Mouse (Mus musculus): ENCODE measurements around the gene Cyp4f39. TPM values are rescaled to one million over a fixed set of nuclear protein-coding genes. Genes with fewer than 3 reads are reported as not detected.

The Cyp4f39 gene
- polyA plus RNA-seq, 1 experiment from 2014 or later: 57.9 TPM

- Histone ChIP-seq H3K27ac (replicated peaks) (no peak overlapping the region), H3K4me2 (replicated peaks; ENCODE audit: low read depth) (no peak overlapping the region), H3K9me3 (ENCODE audit: control insufficient read depth, low read length) (no peaks in the 10 kb centered on the region), H3K4me3 (ENCODE audit: low read depth, low read length) (no peak overlapping the region), H3K4me1 (replicated peaks; ENCODE audit: control insufficient read depth, insufficient read depth) (no peaks in the 10 kb centered on the region), H3K9ac (ENCODE audit: low read length) (no peak overlapping the region), H3K27me3 (ENCODE audit: control insufficient read depth, insufficient read depth, low read length) (no peaks in the 10 kb centered on the region), H3K36me3 (ENCODE audit: control insufficient read depth, insufficient read depth, low read length) (no peaks in the 10 kb centered on the region)
- 17% methylated on average over 2 of the region's 2 CpGs for WGBS
- TF ChIP-seq EP300 (optimal IDR thresholded peaks at IDR 0.05): no peak
- TF ChIP-seq CTCF (IDR thresholded peaks at IDR 0.05; ENCODE audit: low read depth): no peak
- no peak for DNase-seq (ENCODE audit: low spot score)
- no peak for ATAC-seq (ENCODE audit: low FRiP score, low TSS enrichment)
Measured at GRCm38 (mm10) chr17:32419989-32420388, 32.5 kb upstream of the Cyp4f39 start.

- Histone ChIP-seq H3K4me2 (replicated peaks; ENCODE audit: low read depth) (no peak overlapping the region), H3K9me3 (ENCODE audit: control insufficient read depth, low read length) (no peaks in the 10 kb centered on the region), H3K36me3 (ENCODE audit: control insufficient read depth, insufficient read depth, low read length) (no peaks in the 10 kb centered on the region), H3K27ac (replicated peaks) (no peak overlapping the region), H3K4me3 (ENCODE audit: low read depth, low read length) (no peak overlapping the region), H3K27me3 (ENCODE audit: control insufficient read depth, insufficient read depth, low read length) (no peaks in the 10 kb centered on the region), H3K9ac (ENCODE audit: low read length) (no peak overlapping the region), H3K4me1 (replicated peaks; ENCODE audit: control insufficient read depth, insufficient read depth) (no peaks in the 10 kb centered on the region)
- ATAC-seq (ENCODE audit: low FRiP score, low TSS enrichment) (no peak), DNase-seq (ENCODE audit: low spot score) (no peak)
- TF ChIP-seq EP300 (optimal IDR thresholded peaks at IDR 0.05): no peak
- TF ChIP-seq CTCF (IDR thresholded peaks at IDR 0.05; ENCODE audit: low read depth): no peak
- WGBS: 79% methylated on average over 8 of the region's 8 CpGs
Measured at GRCm38 (mm10) chr17:32420781-32421180, 31.7 kb upstream of the Cyp4f39 start.

GRCm38 (mm10) chr17:32424034-32424433 is 28.5 kb upstream of the Cyp4f39 start, which contains the start of gene Pglyrp2:
Pglyrp2 (minus strand) TSS chr17:32424167.
- no peak for ATAC-seq (ENCODE audit: low FRiP score, low TSS enrichment)
- Histone ChIP-seq H3K27ac (replicated peaks) (no peak within 1 kb of the TSS), H3K4me1 (replicated peaks; ENCODE audit: control insufficient read depth, insufficient read depth) (no peaks in the 10 kb centered on the region), H3K9ac (ENCODE audit: low read length) (no peak within 1 kb of the TSS), H3K9me3 (ENCODE audit: control insufficient read depth, low read length) (no peaks in the 10 kb centered on the region), H3K4me3 (ENCODE audit: low read depth, low read length) (no peak within 1 kb of the TSS), H3K27me3 (ENCODE audit: control insufficient read depth, insufficient read depth, low read length) (no peaks in the 10 kb centered on the region), H3K4me2 (replicated peaks; ENCODE audit: low read depth) (no peak within 1 kb of the TSS), H3K36me3 (ENCODE audit: control insufficient read depth, insufficient read depth, low read length) (no peaks in the 10 kb centered on the region)
- no peak for DNase-seq (ENCODE audit: low spot score)
- WGBS: 78% methylated on average over 2 of the region's 2 CpGs
- TF ChIP-seq EP300 (optimal IDR thresholded peaks at IDR 0.05) (no peak), CTCF (IDR thresholded peaks at IDR 0.05; ENCODE audit: low read depth) (no peak)

- Histone ChIP-seq H3K4me2 (replicated peaks; ENCODE audit: low read depth) (no peak overlapping the region), H3K36me3 (ENCODE audit: control insufficient read depth, insufficient read depth, low read length) (no peaks in the 10 kb centered on the region), H3K4me3 (ENCODE audit: low read depth, low read length) (no peak overlapping the region), H3K9ac (ENCODE audit: low read length) (no peak overlapping the region), H3K27ac (replicated peaks) (no peak overlapping the region), H3K9me3 (ENCODE audit: control insufficient read depth, low read length) (no peaks in the 10 kb centered on the region), H3K4me1 (replicated peaks; ENCODE audit: control insufficient read depth, insufficient read depth) (no peaks in the 10 kb centered on the region), H3K27me3 (ENCODE audit: control insufficient read depth, insufficient read depth, low read length) (no peaks in the 10 kb centered on the region)
- DNase-seq (ENCODE audit: low spot score) (no peak), ATAC-seq (ENCODE audit: low FRiP score, low TSS enrichment) (no peak)
- no peak for TF ChIP-seq CTCF (IDR thresholded peaks at IDR 0.05; ENCODE audit: low read depth)
- no peak for TF ChIP-seq EP300 (optimal IDR thresholded peaks at IDR 0.05)
Measured at GRCm38 (mm10) chr17:32426610-32427009, 25.9 kb upstream of the Cyp4f39 start.

GRCm38 (mm10) chr17:32431972-32432371 is 20.6 kb upstream of the Cyp4f39 start:
- DNase-seq (ENCODE audit: low spot score) (no peak), ATAC-seq (ENCODE audit: low FRiP score, low TSS enrichment) (no peak)
- TF ChIP-seq CTCF (IDR thresholded peaks at IDR 0.05; ENCODE audit: low read depth) (peak; percentile 75), EP300 (optimal IDR thresholded peaks at IDR 0.05) (no peak)
- H3K9ac ChIP-seq (ENCODE audit: low read length): no peak overlapping the region
- H3K4me1 ChIP-seq (replicated peaks; ENCODE audit: control insufficient read depth, insufficient read depth): no peaks in the 10 kb centered on the region
- H3K4me3 ChIP-seq (ENCODE audit: low read depth, low read length): no peak overlapping the region
- 53% methylated on average over 3 of the region's 3 CpGs for WGBS
- no peaks in the 10 kb centered on the region for H3K36me3 ChIP-seq (ENCODE audit: control insufficient read depth, insufficient read depth, low read length)
- no peaks in the 10 kb centered on the region for H3K9me3 ChIP-seq (ENCODE audit: control insufficient read depth, low read length)
- H3K27me3 ChIP-seq (ENCODE audit: control insufficient read depth, insufficient read depth, low read length): no peaks in the 10 kb centered on the region
- H3K27ac ChIP-seq (replicated peaks): no peak overlapping the region
- H3K4me2 ChIP-seq (replicated peaks; ENCODE audit: low read depth): no peak overlapping the region

GRCm38 (mm10) chr17:32434324-32434723 is 18.2 kb upstream of the Cyp4f39 start:
- no peaks in the 10 kb centered on the region for H3K36me3 ChIP-seq (ENCODE audit: control insufficient read depth, insufficient read depth, low read length)
- H3K4me3 ChIP-seq (ENCODE audit: low read depth, low read length): no peak overlapping the region
- WGBS: 57% methylated on average over 4 of the region's 4 CpGs
- H3K4me2 ChIP-seq (replicated peaks; ENCODE audit: low read depth): no peak overlapping the region
- H3K4me1 ChIP-seq (replicated peaks; ENCODE audit: control insufficient read depth, insufficient read depth): no peaks in the 10 kb centered on the region
- no peak overlapping the region for H3K9ac ChIP-seq (ENCODE audit: low read length)
- DNase-seq (ENCODE audit: low spot score): no peak
- H3K27ac ChIP-seq (replicated peaks): no peak overlapping the region
- no peak for ATAC-seq (ENCODE audit: low FRiP score, low TSS enrichment)
- no peaks in the 10 kb centered on the region for H3K9me3 ChIP-seq (ENCODE audit: control insufficient read depth, low read length)
- H3K27me3 ChIP-seq (ENCODE audit: control insufficient read depth, insufficient read depth, low read length): no peaks in the 10 kb centered on the region
- TF ChIP-seq EP300 (optimal IDR thresholded peaks at IDR 0.05) (no peak), CTCF (IDR thresholded peaks at IDR 0.05; ENCODE audit: low read depth) (no peak)

All from stomach, postnatal 0 days (tissue).